Mouse (Mus musculus): ENCODE data around the gene Krtdap. TPM values are rescaled to one million over a fixed set of nuclear protein-coding genes. Genes with fewer than 3 reads are reported as not detected.
"Not testable (repeated sequence)": the region's sequence is repeated elsewhere in the genome, so short reads cannot be mapped to it uniquely, and the experiment has no call there.

Gene Krtdap
- total RNA-seq, 2 experiments from 2014 or later: 0.78 TPM; not detected in 1

- intact Hi-C loops (cut with DNase I): no loop called here
- no peak for TF ChIP-seq CTCF (IDR thresholded peaks at IDR 0.05)
- no peak for DNase-seq
- Histone ChIP-seq H3K27ac (no peak overlapping the region), H3K4me3 (no peak overlapping the region)
Observed at GRCm38 (mm10) chr7:30803256-30803655, 15.6 kb downstream of the Krtdap start.

- Histone ChIP-seq H3K4me3 (no peak overlapping the region), H3K27ac (no peak overlapping the region)
- no peak for TF ChIP-seq CTCF (IDR thresholded peaks at IDR 0.05)
- DNase-seq: no peak
- intact Hi-C loops (cut with DNase I): no loop called here
Observed at GRCm38 (mm10) chr7:30804026-30804715, 16.5 kb downstream of the Krtdap start.

- no peak overlapping the region for H3K27ac ChIP-seq
- peak; percentile 27 for DNase-seq
- no peak overlapping the region for H3K4me3 ChIP-seq
- TF ChIP-seq CTCF (IDR thresholded peaks at IDR 0.05): peak; percentile 45
- intact Hi-C loops (cut with DNase I): no loop called here
Observed at GRCm38 (mm10) chr7:30805924-30806323, 18.2 kb downstream of the Krtdap start.

GRCm38 (mm10) chr7:30810319-30810718, 22.6 kb downstream of the Krtdap start:
- intact Hi-C loops (cut with DNase I): no loop called here
- TF ChIP-seq CTCF (IDR thresholded peaks at IDR 0.05): peak; percentile 9; the same call in 1 of the 2 replicates
- Histone ChIP-seq H3K4me3 (no peak overlapping the region), H3K27ac (no peak overlapping the region)
- no peak for DNase-seq

GRCm38 (mm10) chr7:30811757-30812290, 24.1 kb downstream of the Krtdap start:
- H3K27ac ChIP-seq: no peak overlapping the region
- no peak overlapping the region for H3K4me3 ChIP-seq
- TF ChIP-seq CTCF (IDR thresholded peaks at IDR 0.05): no peak
- DNase-seq: no peak
- intact Hi-C loops (cut with DNase I): no loop called here

- no peak for TF ChIP-seq CTCF (IDR thresholded peaks at IDR 0.05)
- intact Hi-C loops (cut with DNase I): no loop called here
- no peak overlapping the region for H3K4me3 ChIP-seq
- DNase-seq: no peak
- no peak overlapping the region for H3K27ac ChIP-seq
Observed at GRCm38 (mm10) chr7:30812291-30812807, 24.7 kb downstream of the Krtdap start.

GRCm38 (mm10) chr7:30820131-30820530, 32.4 kb downstream of the Krtdap start:
- H3K4me3 ChIP-seq: no peak overlapping the region
- no peak for DNase-seq
- H3K27ac ChIP-seq: no peak overlapping the region
- TF ChIP-seq CTCF (IDR thresholded peaks at IDR 0.05): no peak
- intact Hi-C loops (cut with DNase I): no loop called here

- intact Hi-C loops (cut with DNase I): no loop called here
- no peak overlapping the region for H3K27ac ChIP-seq
Observed at GRCm38 (mm10) chr7:30820854-30821445, 33.3 kb downstream of the Krtdap start.

GRCm38 (mm10) chr7:30821532-30821931, 33.8 kb downstream of the Krtdap start:
- TF ChIP-seq CTCF (IDR thresholded peaks at IDR 0.05): no peak
- Histone ChIP-seq H3K4me3 (no peak overlapping the region), H3K27ac (no peak overlapping the region)
- intact Hi-C loops (cut with DNase I): no loop called here
- DNase-seq: no peak

More at GRCm38 (mm10) chr7:30820854-30821445, 33.3 kb downstream of the Krtdap start:
- no peak overlapping the region for H3K4me3 ChIP-seq
- no peak for TF ChIP-seq CTCF (IDR thresholded peaks at IDR 0.05)
- DNase-seq: no peak

GRCm38 (mm10) chr7:30823675-30824074, 36.0 kb downstream of the Krtdap start, which contains the start of gene Ffar2:
Gene Ffar2 (minus strand): TSS chr7:30823775.
- no peak within 1 kb of the TSS for H3K27ac ChIP-seq
- TF ChIP-seq CTCF (IDR thresholded peaks at IDR 0.05): no peak
- intact Hi-C loops (cut with DNase I): no loop called here
- no peak for DNase-seq
- no peak within 1 kb of the TSS for H3K4me3 ChIP-seq

GRCm38 (mm10) chr7:30824306-30824705, 36.6 kb downstream of the Krtdap start:
- no peak overlapping the region for H3K4me3 ChIP-seq
- H3K27ac ChIP-seq: no peak overlapping the region
- DNase-seq: no peak
- TF ChIP-seq CTCF (IDR thresholded peaks at IDR 0.05): no peak
- intact Hi-C loops (cut with DNase I): no loop called here

GRCm38 (mm10) chr7:30826660-30827059, 39.0 kb downstream of the Krtdap start:
- DNase-seq: no peak
- TF ChIP-seq CTCF (IDR thresholded peaks at IDR 0.05): no peak
- Histone ChIP-seq H3K27ac (no peak overlapping the region), H3K4me3 (no peak overlapping the region)
- intact Hi-C loops (cut with DNase I): no loop called here

- intact Hi-C loops (cut with DNase I); DNase-seq: not testable (repeated sequence)
Observed at GRCm38 (mm10) chr7:30828871-30829270, 41.2 kb downstream of the Krtdap start.

More at GRCm38 (mm10) chr7:30828871-30829270, 41.2 kb downstream of the Krtdap start:
- H3K4me3 ChIP-seq, H3K27ac ChIP-seq: not testable (repeated sequence)

Measured in gastrocnemius, adult 2 months (tissue).